Mouse (Mus musculus) kidney, adult 2 months (tissue): ENCODE results near the gene Eml1.

Experiments
- CTCF ChIP-seq: fragments of 200-500 bp; conservative IDR thresholded peaks from 2 replicates; pipeline ENCODE4 v1.5.1; 2011; ENCODE audit warnings: low read depth, mild to moderate bottlenecking, control low read depth, low read length, moderate library complexity, mixed read lengths; ENCODE audit not compliant: insufficient read depth, insufficient read length
- POLR2A ChIP-seq: fragments of 200-500 bp; IDR thresholded peaks from one replicate; pipeline ENCODE4 v1.6.1; 2011; ENCODE audit warnings: low read depth, low read length, control low read depth

DNA sequence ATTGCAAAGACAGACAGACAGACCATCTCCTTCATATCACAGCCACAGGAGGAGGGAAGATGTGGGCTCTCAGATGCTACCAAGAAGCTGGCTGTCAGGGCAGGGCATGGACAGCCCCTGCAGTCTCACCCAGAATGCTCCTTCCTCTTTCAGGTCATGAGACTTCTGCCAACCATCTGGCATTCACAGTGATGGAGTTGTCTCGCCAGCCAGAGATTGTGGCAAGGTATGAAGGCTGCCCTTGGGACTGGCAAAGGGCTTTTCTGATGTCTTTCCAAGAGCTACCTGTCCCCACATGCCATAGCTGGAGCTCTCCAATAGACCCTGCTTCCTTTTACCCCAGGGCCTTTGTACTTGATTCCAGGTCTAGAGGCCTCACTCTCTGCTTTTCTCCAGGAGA is 15.5 kb upstream of the Eml1 start:
- TF ChIP-seq CTCF (no peak), POLR2A (no peak)
